Comparison of ENCODE assay signal across 28 mouse cellular contexts in genomic region chrX:169863841-169864240, GRCm38 (mm10).
A peak's percentile ranks its signal among the peaks of the same experiment; 100 is the strongest.
DNase-seq lines count a peak whose midpoint lies in the region; ATAC-seq and TF ChIP-seq lines count a peak whose summit lies in the region.
"Had no signal": no experiment of that assay in that cellular context is flagged by ENCODE, and none has a peak within 500 bp of the region (broad histone marks: within the 10 kb centered on the region; RNA-seq: fewer than 3 reads in every experiment).

No protein-coding gene starts in this region.

- TF ChIP-seq EP300 in liver, postnatal 0 days (IDR thresholded peaks at IDR 0.05; ENCODE audit: low read depth), result peak; percentile 14; the same call in 1 of the 2 replicates

- H3K9ac ChIP-seq in liver, postnatal 0 days (replicated peaks), result no peak overlapping the region
- no peak overlapping the region for H3K9ac ChIP-seq in liver, embryonic 11.5 days (ENCODE audit: low read depth, low read length)
- H3K9ac ChIP-seq: embryonic facial prominence, embryonic 13.5 days; forebrain, embryonic 13.5 days; kidney, embryonic 15.5 days; limb, embryonic 12.5 days; liver, embryonic 15.5 days; neural tube, embryonic 15.5 days; stomach, embryonic 15.5 days had no signal

- TF ChIP-seq POLR2A in embryonic fibroblast, embryonic 13.5 days (IDR thresholded peaks at IDR 0.05; ENCODE audit: low read depth, low read length), result no peak

- no peak for TF ChIP-seq CTCF in liver, postnatal 0 days (IDR thresholded peaks at IDR 0.05; ENCODE audit: low read depth)
- no peak for TF ChIP-seq CTCF in embryonic fibroblast, embryonic 13.5 days (IDR thresholded peaks at IDR 0.05; ENCODE audit: borderline replicate concordance, insufficient read depth, low read length)

- no peaks in the 10 kb centered on the region for H3K4me1 ChIP-seq in liver, postnatal 0 days (ENCODE audit: insufficient read depth)
- no peaks in the 10 kb centered on the region for H3K4me1 ChIP-seq in liver, embryonic 11.5 days (replicated peaks; ENCODE audit: control insufficient read depth, insufficient read depth, low read length)
- H3K4me1 ChIP-seq in embryonic fibroblast, embryonic 13.5 days (ENCODE audit: control insufficient read depth, insufficient read depth, low read length), result no peaks in the 10 kb centered on the region
- H3K4me1 ChIP-seq: embryonic facial prominence, embryonic 13.5 days; forebrain, embryonic 13.5 days; kidney, embryonic 15.5 days; limb, embryonic 12.5 days; liver, embryonic 15.5 days; neural tube, embryonic 15.5 days; stomach, embryonic 15.5 days had no signal

- no peak overlapping the region for H3K4me3 ChIP-seq in liver, postnatal 0 days (ENCODE audit: low read depth, low read length)
- no peak overlapping the region for H3K4me3 ChIP-seq in liver, embryonic 11.5 days (ENCODE audit: low read depth, low read length)
- no peak overlapping the region for H3K4me3 ChIP-seq in embryonic fibroblast, embryonic 13.5 days (ENCODE audit: insufficient read depth, low read length)
- H3K4me3 ChIP-seq: embryonic facial prominence, embryonic 13.5 days; forebrain, embryonic 13.5 days; kidney, embryonic 15.5 days; limb, embryonic 12.5 days; liver, embryonic 15.5 days; neural tube, embryonic 15.5 days; stomach, embryonic 15.5 days had no signal

- peak; percentile 30 for DNase-seq in adrenal gland, adult 2 months
- DNase-seq in adrenal gland, postnatal 10 days, result no peak
- DNase-seq in liver, postnatal 0 days, result no peak
- no peak for DNase-seq in liver, embryonic 11.5 days (ENCODE audit: low spot score)
- DNase-seq in 3134 (ENCODE audit: extremely low read depth, insufficient read length, low spot score), result peak; percentile 26
- no peak for DNase-seq in embryo, embryonic 9.5 days (ENCODE audit: extremely low spot score)
- no peak for DNase-seq in embryo, embryonic 10.5 days (ENCODE audit: low spot score)
- DNase-seq: cerebellum, adult 18-20 months; cerebellum, postnatal 14 days; heart, adult 11 months; kidney, adult 11 months; kidney, postnatal 4 days; right cerebral cortex, adult 18-20 months; right cerebral cortex, postnatal 4 days; thymus, adult 2 months; thymus, postnatal 4 days had no signal

- 31% methylated on average over 1 of the region's 1 CpGs for WGBS in liver, postnatal 0 days (ENCODE audit: insufficient replicate concordance)
- 46% methylated on average over 1 of the region's 1 CpGs for WGBS in liver, embryonic 11.5 days

- no peaks in the 10 kb centered on the region for H3K9me3 ChIP-seq in liver, postnatal 0 days (ENCODE audit: low read length)
- no peaks in the 10 kb centered on the region for H3K9me3 ChIP-seq in liver, embryonic 11.5 days (ENCODE audit: control insufficient read depth, low read length)
- H3K9me3 ChIP-seq: embryonic facial prominence, embryonic 13.5 days; forebrain, embryonic 13.5 days; kidney, embryonic 15.5 days; limb, embryonic 12.5 days; liver, embryonic 15.5 days; neural tube, embryonic 15.5 days; stomach, embryonic 15.5 days had no signal

- ATAC-seq in liver, postnatal 0 days, result peak; percentile 77
- no peak for ATAC-seq in liver, embryonic 11.5 days (replicated peaks; ENCODE audit: low FRiP score)
- ATAC-seq: activated CD4-positive, CD25-positive, alpha-beta regulatory T cell, adult 4 months; forebrain, embryonic 13.5 days; hindbrain, postnatal 0 days had no signal

- no peak overlapping the region for H3K4me2 ChIP-seq in liver, postnatal 0 days (ENCODE audit: low read depth, low read length)
- H3K4me2 ChIP-seq in liver, embryonic 11.5 days, result no peak overlapping the region
- H3K4me2 ChIP-seq: embryonic facial prominence, embryonic 13.5 days; forebrain, embryonic 13.5 days; heart, embryonic 11.5 days; kidney, embryonic 15.5 days; limb, embryonic 12.5 days; liver, embryonic 15.5 days; midbrain, embryonic 11.5 days; neural tube, embryonic 15.5 days; stomach, embryonic 15.5 days had no signal

- H3K27me3 ChIP-seq in liver, postnatal 0 days (ENCODE audit: insufficient read depth, low read length), result no peaks in the 10 kb centered on the region
- peaks cover 11% of the 10 kb centered on the region for H3K27me3 ChIP-seq in liver, embryonic 11.5 days (replicated peaks; ENCODE audit: control insufficient read depth, insufficient read depth, low read length)
- H3K27me3 ChIP-seq: stomach, embryonic 15.5 days had no signal

- H3K27ac ChIP-seq in liver, postnatal 0 days (ENCODE audit: low read depth), result no peak overlapping the region
- no peak overlapping the region for H3K27ac ChIP-seq in liver, embryonic 11.5 days (ENCODE audit: low read depth, low read length)
- peak overlapping the region; percentile 71 for H3K27ac ChIP-seq in embryonic fibroblast, embryonic 13.5 days (ENCODE audit: insufficient read depth, low read length)
- H3K27ac ChIP-seq: embryonic facial prominence, embryonic 13.5 days; forebrain, embryonic 13.5 days; hindbrain, postnatal 0 days; kidney, embryonic 15.5 days; limb, embryonic 12.5 days; liver, embryonic 15.5 days; neural tube, embryonic 15.5 days; stomach, embryonic 15.5 days had no signal

- H3K36me3 ChIP-seq in liver, postnatal 0 days (replicated peaks; ENCODE audit: insufficient read depth, low read length), result no peaks in the 10 kb centered on the region
- no peaks in the 10 kb centered on the region for H3K36me3 ChIP-seq in liver, embryonic 11.5 days (ENCODE audit: control insufficient read depth, insufficient read depth, low read length)
- H3K36me3 ChIP-seq: embryonic facial prominence, embryonic 13.5 days; kidney, embryonic 15.5 days; limb, embryonic 12.5 days; liver, embryonic 15.5 days; neural tube, embryonic 15.5 days; stomach, embryonic 15.5 days had no signal

Comparison
In these comparisons a context has a peak if more than half of its experiments do, and no peak if none do; other contexts are left out.
1. DNase-seq: peak in adrenal gland, adult 2 months (single experiment) and 3134 (single experiment); none in adrenal gland, postnatal 10 days (single experiment), liver, postnatal 0 days (single experiment), liver, embryonic 11.5 days (single experiment), embryo, embryonic 9.5 days (single experiment) and embryo, embryonic 10.5 days (single experiment).